Mouse (Mus musculus) gastrocnemius, postnatal 14 days (tissue): ENCODE data around the gene Ppp1r32. TPM values are rescaled to one million over a fixed set of nuclear protein-coding genes. Genes with fewer than 3 reads are reported as not detected.

Experiments
- DNase-seq: peaks from one replicate; pipeline ENCODE4 v3.0.0; 2021; ENCODE audit warnings: mixed read lengths
- intact Hi-C: fragments of 180-260 bp; cut with DNase I; formaldehyde crosslinking; loops from one replicate; pipeline ENCODE4 v1.15.1; 2025; ENCODE audit warnings: low total_unique reads
- total RNA-seq, 2 experiments: library from RNA; stranded (reverse); gene quantifications; 2 replicates each; pipeline ENCODE4 v1.2.3; 2021

The Ppp1r32 gene
- total RNA-seq, 2 experiments from 2014 or later = 0.38 to 0.57 TPM

DNA sequence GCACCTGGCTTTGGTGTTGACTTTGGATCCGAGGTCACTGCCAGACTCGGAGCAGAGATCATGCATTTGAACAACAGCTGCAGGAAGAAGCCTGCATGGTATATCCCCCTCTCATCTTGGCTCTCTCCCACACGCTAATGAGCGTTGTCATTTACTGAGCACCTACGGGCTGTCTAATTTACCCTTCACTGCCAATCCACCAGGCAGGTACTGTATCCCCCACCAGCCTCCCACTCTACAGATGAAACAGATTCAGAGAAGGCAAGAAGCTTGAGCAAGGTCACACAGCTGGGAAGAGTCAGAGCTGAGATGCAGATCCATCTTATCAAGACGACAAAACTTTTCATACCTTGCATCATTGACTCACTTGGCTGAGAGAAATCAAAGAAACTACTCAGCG is 21.1 kb downstream of the Ppp1r32 start:
- DNase-seq = no peak
- intact Hi-C loops = no loop called here

DNA sequence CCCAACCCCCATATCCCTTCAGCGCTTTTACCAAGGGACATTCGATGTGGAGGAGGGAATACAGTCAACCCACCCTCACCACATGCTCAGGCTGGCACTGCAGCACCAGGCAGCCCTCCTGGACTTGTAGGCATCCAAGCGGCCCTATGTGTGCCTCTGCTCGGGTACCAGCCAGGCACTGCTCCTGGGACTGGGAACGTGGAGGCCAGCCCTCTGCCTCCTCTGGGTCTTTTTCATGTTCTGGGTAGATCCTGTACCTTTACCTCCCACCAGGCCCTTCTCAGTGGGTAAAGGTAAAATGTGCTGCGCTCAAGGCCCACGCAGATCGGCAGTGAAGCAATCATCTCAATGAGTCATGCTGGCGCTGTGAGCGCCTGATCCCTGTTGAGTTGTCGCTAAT is 22.8 kb downstream of the Ppp1r32 start:
- intact Hi-C loops = no loop called here
- DNase-seq = no peak

DNA sequence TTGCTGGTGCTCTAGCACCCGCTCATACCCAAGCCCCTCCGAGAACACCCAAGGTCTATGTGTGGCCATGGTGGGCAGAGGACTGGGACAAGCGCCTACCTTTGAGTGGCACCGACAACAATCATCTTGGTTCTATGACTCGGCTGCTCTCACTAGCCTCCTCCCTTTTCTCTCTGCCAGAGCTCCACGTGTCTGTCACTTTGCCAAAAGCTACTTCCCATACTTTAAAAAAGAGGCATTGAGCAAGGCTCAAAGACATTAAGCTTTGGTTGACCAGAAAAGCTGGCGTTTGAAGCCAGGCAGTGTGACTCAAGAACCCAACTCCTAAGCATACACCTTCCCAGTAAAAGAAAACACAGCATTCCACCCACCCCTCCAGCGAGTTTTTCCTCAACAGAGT is 24.6 kb downstream of the Ppp1r32 start:
- intact Hi-C loops = no loop called here
- no peak for DNase-seq

DNA sequence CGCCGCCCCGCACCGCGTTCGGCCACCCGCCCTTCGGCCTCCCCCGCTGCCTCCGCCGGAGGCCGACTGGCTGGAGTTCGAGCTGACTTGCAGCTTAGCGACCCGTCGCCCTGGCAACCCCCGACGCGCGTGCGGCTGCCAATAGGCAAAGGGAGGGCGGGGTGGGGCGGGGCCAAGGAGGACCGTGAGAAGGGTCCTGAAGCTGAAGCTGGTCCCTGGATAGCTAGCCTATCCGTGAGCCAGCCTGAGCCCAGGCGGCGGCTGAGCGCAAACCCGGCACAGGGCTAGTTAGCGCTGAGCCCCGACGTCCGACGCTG is 25.3 kb downstream of the Ppp1r32 start:
- intact Hi-C loops = no loop called here
- DNase-seq = peak; percentile 52

DNA sequence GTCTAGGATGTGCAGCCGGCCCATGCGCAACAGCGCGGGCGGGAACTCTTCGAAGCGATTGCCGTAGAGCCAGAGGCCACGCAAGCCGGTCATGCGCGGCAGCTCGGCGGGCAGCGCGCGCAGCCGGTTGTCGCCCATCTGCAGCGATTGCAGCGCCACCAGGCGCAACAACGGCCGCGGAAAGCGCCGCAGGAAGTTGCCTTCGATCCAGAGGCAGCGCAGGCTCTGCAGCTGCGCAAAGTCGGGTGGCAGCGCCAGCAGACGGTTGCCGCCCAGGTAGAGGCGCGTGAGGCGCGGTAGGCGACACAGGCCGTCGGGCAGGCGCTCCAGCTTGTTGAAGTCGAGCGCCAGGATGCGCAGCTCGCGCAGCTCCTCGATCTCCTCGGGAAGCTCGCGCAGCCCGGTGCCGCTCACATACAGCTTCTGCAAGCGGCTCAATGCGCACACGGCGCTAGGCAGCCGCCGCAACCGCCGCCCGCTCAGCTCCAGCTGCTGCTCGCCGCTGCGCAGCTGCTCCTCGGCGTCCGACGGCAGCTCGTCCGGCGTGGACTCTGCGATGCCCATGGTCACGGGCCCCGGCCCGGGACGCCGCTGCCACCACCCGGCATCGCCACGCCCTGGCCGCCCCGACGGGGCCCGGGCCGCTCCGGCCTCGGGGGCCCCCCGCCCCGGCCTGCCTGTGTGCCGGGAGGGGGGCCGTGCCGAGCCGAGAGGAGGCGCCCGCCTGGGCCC is 25.8 kb downstream of the Ppp1r32 start, which contains the start of gene Lrrc10b:
Lrrc10b (minus strand) TSS at position 722 of the 732 bp plus-strand sequence.
- intact Hi-C loops = no loop called here
- peak; percentile 51 for DNase-seq

DNA sequence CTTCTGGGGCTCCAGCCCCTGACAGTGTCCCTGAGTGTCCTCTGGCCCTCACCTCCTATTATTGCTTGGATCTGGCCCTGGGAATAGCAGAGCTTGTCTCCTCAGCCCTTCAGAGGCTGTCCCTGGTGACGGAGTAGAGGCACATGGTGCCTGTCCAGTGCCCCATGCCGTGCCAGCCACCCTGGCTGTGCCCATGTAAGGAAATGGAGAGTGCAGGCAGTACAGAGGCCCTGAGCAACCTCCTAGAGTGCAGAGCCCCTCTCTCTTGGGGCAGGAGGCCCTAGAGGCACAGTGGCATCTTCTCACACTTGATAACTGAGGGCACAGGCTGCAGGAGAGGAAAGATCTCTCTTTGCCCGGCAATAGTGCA is 27.3 kb downstream of the Ppp1r32 start:
- intact Hi-C loops = no loop called here
- DNase-seq = no peak

DNA sequence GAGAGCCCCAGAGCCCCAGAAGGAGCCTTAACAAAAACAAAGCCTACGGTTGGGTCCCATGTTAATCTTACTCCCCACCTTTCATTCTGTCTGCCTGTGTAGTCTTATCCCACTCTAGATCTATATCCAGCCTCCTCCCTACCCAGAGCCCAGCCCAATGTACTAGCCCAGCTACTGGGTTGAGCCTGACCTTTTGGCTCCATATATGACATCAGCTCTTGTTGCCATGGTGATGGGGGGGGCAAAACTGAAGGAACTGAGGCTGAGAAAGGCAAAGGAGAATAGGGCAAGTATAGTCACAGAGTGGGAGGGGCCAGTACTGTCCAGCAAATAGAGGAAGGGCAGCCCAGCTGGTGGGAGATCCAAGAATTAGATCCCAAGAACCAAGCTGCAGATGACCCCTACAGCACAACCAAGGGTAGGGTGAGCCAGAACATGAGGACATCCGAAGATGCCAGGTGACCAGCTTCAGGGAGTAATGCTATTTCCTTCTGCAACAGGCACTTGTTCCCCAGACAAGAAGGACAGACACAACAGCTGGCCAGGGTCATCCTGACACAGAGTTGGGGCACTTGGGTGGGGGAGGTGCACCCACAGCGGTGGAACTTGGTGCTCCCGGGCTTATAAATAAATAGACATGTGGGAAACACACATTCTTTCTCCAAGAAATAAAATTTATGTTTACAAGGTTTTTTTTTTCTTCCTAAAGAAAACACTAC is 27.9 kb downstream of the Ppp1r32 start:
- no peak for DNase-seq
- intact Hi-C loops = no loop called here

DNA sequence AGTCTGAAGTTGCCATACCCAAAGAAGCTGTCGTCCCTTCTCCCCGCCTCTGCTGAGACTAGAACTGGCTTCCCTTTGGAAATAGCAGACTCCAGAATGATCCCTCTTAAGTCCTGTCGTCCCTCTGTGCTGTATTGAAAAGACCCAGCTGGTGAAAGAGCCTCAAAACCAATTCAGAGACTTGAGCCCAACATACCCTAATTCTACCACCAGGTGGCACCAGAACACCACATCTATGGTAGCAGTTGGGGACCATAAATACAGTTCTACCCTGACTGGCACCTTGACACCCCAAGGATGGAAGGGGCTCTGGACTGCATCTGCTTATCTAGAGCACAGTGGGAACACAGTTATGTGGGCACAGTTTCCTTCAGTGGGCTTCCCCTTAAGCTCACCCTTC is 33.0 kb downstream of the Ppp1r32 start:
- DNase-seq = peak; percentile 34
- intact Hi-C loops = loop anchor here (2.0 kb wide), 1 partner anchor 35 kb away; no protein-coding TSS in a partner anchor

DNA sequence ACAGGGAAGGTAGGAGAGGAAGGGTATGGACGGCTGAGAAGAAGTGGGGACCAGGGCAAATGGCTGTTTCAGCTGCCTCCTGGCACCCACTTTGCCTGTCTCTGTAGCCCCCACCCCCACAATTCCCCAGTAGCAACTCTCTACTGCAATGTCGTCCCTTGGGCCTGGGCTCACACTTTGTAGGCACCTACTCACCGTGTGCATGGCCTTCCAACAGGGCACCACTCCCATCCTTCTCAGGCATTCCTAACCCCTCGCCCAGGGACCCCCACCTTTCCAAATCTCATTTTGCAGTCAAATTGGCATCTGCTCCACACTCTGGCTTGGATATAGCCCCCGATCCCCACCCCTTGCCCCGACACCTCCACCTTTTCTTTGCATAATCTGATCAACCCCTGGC is 33.5 kb downstream of the Ppp1r32 start:
- intact Hi-C loops = loop anchor here (2.0 kb wide), 1 partner anchor 36 kb away; no protein-coding TSS in a partner anchor
- no peak for DNase-seq

DNA sequence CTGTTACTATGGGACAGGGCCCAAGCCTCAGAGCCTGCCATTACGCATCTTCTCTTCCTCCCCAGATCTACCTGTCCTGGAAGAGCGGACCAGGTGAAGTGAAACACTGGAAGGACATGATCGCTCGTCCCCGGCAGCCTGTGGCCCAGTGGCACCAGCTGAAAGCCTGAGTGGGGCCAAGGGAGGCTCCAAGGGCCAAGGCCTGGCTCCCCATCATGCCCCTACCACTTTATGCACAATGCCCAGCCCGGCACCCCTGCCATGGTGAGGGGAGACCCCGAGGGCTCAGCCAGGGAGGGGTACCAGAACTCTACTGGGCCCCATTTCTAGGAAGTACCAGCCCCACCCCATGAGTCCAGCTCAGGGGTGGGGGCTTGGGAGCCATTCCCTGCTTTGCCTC is 34.5 kb downstream of the Ppp1r32 start:
- intact Hi-C loops = loop anchor here (2.0 kb wide), 1 partner anchor 37 kb away; no protein-coding TSS in a partner anchor
- no peak for DNase-seq

DNA sequence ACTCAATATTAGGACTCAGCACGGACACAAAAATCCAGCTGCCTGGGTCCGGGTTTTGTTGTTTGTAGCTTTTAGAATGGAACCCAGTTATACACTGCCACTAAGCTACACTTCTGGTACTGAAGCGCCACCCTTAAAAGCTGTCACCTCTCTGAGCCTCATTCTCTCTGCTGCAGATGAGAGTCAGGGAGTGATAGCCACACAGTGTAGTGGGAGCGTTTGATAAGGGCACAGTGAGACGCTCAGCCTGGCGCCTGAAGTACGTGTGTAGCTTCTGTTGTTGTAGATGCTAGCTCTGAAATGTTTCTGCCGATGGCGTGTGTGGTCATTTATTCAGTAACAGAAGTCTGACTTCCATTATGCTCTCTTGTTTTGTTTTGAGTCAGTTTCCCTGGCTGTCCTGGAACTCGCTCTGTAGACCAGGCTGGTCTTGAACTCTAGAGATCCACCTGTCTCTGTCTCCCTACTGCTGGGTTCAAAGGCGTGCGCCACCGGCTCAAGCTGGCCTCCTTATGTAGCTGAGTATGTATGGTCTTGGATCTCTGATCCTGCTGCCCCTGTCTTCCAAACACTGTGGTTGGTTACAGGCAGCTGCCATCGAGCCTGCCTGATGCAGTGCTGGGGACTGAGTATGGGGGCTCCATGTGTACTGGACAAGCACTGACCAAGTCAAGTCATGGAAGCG is 37.9 kb downstream of the Ppp1r32 start:
- intact Hi-C loops = no loop called here

DNA sequence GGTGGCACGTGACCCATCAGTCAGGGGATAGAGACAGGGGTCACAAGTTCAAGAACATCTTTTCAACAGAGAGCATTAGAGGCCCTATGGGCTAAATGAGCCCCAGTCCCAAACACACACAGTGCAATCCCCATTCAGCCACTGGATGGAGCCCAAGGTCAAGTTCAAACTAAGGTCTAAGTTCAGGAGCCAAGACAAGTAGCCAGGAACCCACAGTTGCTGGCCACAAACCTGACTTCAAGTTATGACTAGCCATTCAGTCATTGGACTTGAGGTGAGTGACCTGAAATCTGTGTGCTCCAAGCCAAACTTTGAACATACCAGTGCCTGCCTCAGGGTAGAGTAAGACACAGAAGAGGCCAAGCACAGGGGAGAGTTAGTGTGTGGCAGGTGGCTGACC is 45.2 kb downstream of the Ppp1r32 start:
- intact Hi-C loops = loop anchor here (2.0 to 5.0 kb wide), 2 partner anchors 105 to 180 kb away; no protein-coding TSS in a partner anchor
- DNase-seq = no peak

More for the DNA sequence above, 37.9 kb downstream of the Ppp1r32 start:
- no peak for DNase-seq

DNA sequence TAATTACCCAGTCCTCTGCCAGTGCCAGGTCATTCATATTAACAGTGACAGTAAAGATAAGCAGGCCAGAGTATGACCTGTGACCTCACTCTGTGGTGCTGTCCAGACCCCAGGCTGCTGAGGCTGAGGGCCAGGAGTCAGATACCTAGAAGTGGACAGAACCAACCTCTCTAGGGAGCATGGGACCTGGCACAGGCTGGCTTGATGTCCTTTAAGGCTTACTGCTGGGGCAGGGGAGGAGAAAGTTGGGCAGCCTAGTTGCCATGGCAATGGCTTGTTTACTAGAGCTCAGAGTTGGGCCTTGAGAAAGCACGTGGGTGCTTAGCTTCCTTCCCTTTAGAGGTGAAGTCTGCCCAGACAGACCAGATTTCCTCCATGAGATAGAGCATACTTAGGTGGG is 46.0 kb downstream of the Ppp1r32 start:
- DNase-seq = no peak
- intact Hi-C loops = loop anchor here (2.0 to 5.0 kb wide), 2 partner anchors 104 to 179 kb away; no protein-coding TSS in a partner anchor

DNA sequence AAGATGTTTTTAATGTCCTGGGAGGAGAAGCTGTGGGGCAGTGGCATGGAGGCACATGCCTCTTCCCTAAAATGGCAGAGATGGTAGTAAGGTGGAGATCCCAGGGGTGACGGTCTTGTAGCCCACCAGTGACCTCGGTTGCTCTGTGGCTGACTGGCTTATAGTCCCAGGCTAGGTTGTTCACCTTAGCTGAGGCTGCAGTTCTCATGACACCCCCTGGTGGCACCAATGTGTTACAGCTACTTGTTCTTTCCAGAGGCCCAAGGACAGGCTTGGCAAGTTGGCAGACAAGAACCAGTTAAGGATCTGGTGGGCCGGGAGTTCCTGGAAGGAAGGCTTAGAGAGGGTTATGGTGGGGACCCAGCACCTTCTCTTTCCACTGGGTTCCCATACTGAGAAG is 46.8 kb downstream of the Ppp1r32 start:
- peak; percentile 48 for DNase-seq
- intact Hi-C loops = loop anchor here (2.0 to 5.0 kb wide), 2 partner anchors 103 to 179 kb away; no protein-coding TSS in a partner anchor

DNA sequence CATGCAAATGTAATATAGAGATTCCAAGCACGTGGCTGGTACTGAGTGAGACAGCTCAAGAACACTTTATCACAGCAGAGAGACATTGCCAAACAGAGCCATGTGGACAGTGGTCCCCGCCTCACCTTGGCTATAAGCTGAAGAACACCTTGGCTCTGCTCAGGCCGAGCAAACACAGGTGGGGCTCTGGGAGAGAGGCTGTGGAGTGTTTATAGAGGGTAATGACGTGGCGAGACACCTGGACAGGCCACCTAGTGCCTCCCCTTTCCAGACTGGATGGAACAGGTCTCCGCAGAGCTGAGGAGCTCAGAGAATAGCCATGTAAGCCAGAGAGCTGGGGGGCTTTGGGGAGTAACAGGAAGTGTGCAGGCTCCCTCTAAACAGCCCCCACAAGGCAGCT is 47.8 kb downstream of the Ppp1r32 start:
- intact Hi-C loops = loop anchor here (5.0 kb wide), 1 partner anchor 178 kb away; no protein-coding TSS in a partner anchor
- DNase-seq = no peak

DNA sequence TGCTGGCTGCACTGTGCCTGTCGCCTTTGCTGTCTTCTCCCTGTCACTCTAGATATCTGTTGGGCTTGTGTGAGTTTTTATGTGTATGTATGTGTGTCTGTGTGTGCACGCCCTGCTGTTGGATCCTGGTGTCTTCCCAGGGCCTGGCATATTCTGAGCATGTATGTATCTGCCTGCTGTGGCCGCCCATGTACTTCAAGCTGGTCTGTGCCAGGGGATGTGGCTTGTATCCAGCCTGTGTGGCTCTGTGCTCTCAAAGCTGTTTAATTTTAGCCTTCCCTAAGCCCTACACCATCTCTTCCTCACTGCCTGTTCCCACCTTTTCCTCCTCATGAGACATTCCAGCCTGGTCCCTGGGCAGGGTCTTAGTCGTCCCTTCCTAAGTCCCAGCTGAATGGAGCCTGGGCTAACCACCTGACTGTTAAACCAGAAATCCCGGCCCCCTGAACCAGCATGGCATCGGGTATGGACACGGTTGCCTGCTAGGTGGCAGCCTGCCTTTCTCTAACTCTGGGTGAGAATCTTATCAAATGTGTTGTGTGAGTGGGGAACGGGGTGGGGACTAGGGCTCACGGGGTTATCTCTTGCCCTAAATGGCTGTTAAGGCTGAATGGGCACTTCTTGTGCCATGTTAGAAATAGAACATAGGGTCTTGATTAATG is 48.7 kb downstream of the Ppp1r32 start:
- no peak for DNase-seq
- intact Hi-C loops = no loop called here

DNA sequence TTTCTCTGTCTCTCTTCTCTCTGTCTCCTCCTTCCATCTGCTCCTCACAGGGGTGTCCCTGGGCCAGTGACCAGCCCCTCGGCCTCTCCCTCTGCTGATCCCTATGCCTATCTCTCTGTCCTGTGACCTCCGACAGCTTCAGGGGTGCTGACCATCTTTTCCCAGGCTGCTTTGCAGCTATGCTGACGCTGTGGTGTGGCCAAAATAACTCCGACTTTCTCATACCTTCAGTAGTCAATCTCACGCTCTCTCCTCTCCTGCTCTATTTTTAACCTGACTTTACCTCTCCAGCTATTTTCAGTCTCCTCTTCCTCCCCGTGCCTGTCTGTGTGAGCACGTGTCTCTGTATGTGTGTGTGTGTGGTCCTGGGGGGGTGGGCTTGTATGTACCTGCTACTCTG is 49.5 kb downstream of the Ppp1r32 start:
- DNase-seq = no peak
- intact Hi-C loops = no loop called here

DNA sequence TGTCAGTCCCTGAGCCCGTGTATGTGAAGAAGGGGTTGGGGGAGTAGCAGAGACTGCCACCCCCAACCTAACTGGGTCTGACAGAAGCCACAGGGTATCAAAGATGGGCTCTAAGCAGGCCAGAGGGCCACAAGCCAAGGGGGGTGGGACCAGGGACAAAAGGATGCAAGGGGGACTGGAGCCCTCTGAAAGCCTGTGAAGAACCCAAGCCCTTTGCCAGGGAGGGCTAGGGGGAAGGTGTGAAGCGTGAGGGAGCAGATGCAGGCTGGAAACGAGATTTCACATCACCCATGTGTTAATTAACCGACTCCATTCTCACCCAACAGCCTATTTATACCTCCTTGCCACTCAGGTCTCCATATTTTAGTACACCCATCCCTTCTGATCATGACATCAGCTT is 50.9 kb downstream of the Ppp1r32 start:
- intact Hi-C loops = no loop called here
- DNase-seq = no peak

DNA sequence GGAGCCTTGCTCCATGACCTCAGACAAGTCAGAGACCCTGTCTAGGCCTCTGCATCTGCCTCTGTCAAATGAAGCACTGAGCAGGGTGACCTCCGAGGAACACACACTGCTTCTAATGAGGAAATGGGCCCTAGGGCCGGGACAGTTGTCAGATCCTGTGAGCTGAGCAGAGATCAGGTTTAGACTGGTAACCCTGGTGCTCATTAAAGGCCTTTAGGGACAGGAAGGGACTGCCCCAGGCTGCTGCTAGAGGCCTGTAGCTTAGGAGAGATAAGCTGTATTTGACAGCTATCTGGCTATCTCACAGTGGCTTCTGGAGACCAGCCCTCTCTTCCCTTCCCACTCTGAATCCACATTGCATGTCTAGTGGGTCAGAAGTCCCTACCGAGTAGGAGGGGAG is 51.3 kb downstream of the Ppp1r32 start:
- intact Hi-C loops = no loop called here

DNA sequence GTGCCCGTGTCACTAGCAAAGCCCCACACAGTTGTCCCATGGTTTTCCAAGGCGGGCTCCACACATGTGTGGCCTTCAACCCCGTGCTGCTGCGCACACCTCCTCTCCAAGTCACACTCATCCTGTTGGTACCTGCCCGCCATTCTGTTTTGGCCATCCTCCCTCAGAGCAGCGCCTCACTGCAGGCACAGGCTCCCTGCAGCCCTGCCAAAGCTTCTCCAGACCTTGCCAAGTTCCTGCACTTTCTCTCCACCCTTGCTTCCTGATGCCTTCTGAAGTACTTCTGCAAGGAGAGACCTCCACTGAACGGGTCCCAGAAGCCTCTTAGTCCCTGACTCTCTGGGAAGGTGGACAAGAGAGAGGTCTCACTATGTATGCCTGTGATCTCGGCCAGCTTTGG is 53.4 kb downstream of the Ppp1r32 start:
- intact Hi-C loops = no loop called here
- no peak for DNase-seq

More for the DNA sequence above, 51.3 kb downstream of the Ppp1r32 start:
- no peak for DNase-seq
